Mouse (Mus musculus): ENCODE results near the gene Mast4.

The Mast4 gene

DNA sequence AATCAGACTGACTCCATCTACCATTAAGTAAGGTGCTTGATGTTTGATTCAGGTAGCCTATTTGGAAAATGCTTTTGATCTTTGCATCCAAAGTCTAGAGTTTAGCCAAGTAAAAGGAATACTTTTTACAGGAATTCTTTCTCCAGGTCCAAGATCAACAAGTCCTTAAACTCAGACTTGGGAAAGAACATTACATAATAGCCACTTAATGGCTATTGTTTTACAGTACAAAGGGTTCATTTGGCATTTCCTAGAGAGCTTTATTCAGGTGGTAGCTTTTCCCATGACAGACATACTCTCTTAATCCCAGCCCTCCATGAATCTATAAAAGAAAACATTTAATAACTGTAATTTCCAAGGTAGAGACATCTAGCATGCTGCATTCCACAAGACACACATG lies 438.0 kb downstream of the Mast4 start:
- DNase-seq (ENCODE audit: low read depth, low spot score): no peak

DNA sequence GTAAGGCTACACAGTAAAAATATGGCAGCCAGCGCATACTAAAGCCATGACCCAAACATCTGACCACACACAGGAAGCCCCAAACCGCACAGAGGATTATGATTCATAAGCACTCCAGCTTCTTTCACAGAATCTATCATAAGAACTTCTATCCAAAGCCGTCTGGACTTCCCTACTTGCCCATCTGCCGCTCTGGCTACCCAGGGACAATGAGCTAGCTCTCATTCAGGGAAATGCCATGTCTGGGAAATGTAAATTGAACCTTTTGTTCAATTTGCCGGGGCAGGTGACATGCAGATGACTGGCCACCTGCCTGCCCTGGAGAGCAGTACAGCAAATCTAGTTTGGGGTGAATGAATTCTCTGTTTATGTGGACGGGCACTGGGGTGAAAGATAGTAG lies 438.4 kb downstream of the Mast4 start:
- no peak for DNase-seq (ENCODE audit: low read depth, low spot score)

DNA sequence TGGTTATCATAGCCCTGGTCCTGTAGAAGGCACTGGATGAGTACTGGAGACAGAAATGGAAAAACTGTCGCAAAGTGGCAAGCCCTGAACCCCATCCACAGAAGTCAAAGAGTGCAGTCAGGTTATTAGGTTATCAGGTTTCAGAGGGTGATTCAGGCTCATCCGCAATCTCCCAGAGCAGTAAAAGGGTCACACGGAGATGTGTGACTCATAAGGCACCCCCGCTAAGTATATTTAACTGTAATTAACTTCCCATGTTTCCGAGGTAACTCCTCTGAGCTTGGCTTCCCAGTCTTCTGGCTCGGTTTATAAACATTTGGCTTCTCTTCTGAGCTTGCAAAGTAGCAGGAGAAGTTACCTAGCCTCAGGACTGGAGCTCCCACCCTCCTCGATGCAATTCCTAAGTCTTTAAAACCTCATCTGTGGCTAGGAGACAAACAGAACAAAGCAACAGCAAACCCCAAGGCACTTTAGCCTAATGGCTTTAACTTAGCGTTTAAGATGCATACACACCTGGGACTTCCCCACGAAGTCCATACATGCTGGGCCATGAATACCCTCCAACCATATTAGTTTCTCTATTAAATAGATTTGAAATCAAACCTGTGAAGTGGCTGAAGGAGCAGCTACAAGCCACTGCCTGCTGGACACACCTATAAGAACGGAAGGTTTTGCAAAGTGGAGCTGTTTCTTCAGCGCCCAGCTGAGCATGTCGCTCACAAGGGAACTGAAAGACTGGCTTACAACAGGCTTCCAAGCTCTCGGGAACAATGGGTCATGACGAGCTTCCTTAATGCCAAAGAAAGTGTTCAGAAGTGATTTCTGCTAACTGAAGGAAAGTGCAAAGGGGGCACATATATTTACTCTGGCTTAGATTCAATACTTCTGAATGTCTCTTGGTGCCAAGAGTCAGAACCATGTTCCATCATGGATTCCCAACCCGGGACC lies 439.7 kb downstream of the Mast4 start:
- no peak for DNase-seq (ENCODE audit: low read depth, low spot score)

DNA sequence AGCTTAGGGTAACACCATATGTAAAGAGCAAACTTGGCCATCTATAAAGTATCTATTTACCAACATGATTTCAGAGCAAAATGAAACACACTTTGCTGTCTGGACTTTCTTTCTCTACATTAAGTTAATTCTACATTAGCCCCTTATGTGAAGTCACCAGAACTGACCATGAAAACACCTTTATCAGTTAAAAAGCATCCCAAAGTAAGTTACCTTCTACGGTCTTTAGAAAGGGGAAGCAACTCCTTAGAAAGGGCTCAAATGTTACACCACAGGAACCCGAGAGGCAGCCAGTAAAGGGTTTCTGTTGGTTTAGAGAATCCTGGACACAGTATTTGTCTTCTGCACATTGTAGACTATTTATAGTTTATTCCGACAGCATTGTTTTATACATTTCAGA lies 441.5 kb downstream of the Mast4 start:
- no peak for DNase-seq (ENCODE audit: low read depth, low spot score)

DNA sequence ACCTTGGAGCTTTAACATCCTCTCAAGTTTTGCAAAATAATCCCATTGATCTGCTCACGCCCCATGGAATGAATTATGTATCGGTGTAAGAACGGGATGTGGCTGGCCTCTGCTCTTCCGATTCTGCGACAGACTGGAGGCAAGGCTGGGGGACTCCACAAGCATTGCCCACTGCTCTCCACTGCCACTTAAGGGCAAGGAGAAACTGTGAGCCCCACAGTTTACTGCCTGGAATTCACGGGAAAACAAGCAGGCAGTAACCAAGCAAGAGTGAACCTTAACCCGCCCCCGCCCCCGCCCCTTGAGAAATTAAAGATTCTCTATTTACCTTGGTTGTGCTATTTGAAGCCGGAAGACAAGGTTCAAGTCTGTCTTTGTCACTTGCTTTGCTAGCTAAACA lies 444.3 kb downstream of the Mast4 start:
- DNase-seq (ENCODE audit: low read depth, low spot score): no peak

DNA sequence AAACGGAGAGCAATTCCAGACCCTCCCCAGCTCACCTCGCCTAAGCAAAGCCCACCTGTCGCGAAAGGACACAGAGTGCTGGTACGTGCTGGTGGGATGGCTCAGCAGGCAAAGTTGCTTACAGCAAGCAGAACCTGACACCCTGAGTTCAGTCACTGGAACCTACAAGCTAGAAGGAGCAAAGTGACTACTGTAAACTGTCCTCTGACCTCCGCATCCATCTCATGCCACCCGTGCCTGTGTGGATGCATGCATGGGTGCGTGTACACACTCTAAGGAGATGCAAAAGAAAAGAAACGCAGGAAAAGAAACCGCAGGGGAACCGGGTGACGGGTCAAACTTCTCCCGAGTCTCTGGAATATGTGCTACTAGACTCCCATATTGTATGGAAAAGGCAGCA lies 444.8 kb downstream of the Mast4 start:
- DNase-seq (ENCODE audit: low read depth, low spot score): no peak

DNA sequence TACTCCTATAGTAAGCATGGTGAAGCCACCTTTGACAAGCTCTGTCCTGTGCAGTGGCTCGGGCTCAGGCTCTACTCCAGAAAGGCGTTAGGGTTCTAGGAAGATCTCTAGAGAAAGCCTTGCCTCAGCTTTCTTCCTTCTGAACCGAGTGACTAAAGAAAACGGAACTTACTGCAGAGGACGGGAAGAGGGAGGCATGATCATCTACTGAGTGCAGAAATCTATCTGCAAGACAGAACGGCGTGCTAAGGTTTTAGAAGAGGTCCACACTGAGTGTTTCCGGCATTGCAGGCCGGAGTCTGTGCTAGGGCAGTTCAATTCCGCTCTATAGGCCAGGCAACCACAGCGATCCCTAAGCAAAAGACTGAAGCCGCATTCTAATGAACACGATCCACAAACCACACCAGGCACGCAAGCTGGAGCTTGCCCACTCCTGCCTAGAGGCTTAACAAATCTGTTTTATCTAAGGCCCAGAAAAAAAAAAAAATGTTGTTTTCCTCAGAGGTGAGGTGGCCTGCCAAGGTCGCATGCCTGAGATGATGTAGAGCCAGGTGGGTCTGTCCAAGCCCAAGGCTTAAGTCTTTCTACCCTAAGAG lies 445.3 kb downstream of the Mast4 start:
- DNase-seq (ENCODE audit: low read depth, low spot score): no peak

DNA sequence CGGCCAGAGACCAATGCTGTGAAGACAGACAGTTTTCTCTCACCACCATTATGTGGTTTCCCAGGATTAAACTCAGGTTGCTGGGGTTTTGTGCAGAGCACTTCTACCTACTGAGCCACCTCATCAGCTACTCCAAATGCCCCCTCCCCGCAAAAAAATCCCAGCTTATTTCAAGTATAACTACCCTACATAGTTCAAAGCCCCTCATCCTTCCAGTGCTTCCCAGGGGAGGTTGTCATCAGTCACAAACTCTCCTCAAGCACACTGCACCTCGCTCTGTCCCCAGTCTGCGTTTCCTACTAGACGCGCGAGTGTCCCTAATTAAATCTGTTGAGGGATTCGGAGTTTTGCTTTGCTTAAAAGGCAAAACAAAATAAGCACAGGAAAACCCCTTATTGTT lies 446.1 kb downstream of the Mast4 start:
- DNase-seq (ENCODE audit: low read depth, low spot score): no peak

DNA sequence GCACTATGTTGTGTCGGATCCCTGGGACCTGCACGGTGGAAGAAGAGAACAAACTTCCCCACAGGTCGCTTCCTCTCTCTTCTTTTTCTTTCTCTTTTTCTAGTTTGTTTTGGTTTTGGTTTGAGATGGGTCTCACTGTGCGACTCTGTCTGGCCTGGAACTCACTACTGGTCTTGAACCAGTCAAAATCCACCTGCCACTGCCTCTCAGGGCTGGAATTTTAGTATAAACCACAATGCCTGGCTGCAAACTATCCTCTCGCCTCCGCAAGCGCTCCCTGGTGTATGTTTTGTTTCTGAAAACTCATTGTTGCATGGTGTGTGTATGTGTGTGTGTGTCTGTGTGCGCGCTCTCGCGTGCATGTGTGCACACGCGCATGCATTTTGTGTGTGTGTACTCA lies 446.8 kb downstream of the Mast4 start:
- no peak for DNase-seq (ENCODE audit: low read depth, low spot score)

DNA sequence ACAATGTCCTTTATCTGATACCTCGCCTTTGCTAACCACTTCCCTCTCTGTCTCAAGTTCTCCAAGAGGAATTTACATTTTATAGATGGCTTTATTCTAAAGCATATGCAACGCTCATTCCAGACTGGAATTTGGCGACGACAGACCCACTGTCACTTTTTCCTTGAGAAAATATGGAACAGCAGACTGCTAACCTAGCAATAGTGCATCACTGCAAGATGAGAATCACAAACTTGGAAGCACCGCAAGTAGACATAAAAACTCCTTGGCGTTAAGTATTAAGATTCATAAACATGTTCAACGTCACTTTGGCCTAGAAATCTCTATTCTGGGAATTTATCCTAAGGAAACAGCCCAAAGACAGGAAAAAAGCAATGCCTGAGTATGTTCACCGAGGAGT lies 447.5 kb downstream of the Mast4 start:
- no peak for DNase-seq (ENCODE audit: low read depth, low spot score)

DNA sequence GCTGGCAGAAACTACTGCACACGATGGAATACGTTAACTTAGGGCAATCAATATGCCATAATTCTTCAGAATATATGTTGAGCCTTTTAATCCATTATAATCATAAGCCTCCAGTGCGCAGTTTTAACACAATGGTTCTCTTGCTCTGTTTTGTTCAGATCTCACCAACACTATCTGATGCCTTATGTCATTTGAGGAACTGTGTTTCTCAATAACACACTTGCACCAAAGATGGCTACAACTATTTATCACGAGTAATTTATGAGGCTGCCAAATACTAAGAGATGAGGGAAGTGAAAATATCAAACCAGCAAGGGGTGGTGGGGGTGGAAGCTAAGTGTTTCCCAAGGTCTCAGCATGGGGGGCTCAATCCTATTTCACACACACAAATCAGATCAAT lies 448.1 kb downstream of the Mast4 start:
- no peak for DNase-seq (ENCODE audit: low read depth, low spot score)

DNA sequence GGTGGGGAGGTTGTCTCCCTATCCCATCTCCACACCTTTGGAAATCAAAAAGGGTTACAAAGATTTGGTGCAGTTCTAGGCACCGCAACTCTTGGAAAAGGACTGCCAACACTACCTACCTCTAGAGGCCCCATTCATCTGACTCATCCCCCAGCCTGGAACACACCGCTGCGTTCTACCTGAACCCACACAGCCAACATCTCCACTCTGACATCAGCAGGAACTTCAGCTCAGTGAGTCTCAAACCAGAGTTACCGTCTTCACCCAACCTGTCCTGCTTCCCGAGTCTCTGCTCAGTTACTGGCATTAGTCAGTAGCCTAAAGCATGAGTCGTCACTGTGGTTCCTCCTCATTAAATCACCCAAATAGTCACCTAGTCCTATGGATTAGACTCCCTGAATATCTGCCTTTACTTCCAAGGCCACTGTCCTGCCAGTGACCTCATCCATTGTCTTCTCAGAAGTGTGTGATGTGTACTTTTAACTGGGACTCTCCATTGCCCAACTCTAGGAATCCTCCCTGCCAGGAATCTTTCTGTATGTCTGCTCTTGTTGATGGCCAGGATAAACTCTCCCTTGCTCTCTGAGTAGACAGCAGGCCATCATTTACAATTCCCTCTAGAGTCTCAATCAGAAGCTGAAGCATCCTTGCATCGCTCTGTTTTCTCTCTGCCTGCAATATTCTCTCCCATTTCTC lies 453.8 kb downstream of the Mast4 start:
- DNase-seq (ENCODE audit: low read depth, low spot score): no peak

DNA sequence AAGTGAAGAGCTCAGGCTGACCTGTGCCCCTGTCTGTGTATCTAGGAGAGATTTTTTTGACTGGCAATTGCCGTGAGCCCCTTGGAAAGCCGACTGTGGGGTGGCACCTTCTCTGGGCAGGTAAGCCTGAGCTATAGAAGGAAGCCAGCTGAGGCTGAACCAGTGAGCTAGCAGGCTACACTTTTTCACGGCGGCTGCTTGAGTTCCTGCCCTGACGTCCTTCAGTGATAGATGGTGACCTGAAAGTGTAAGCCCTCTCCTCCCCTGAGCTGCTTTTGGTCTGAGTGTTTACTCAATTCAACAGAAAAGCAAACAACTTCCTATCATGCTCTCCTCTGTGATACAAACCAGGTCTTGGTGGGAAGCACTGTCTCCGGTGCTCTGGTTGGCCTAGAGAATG lies 455.7 kb downstream of the Mast4 start:
- no peak for DNase-seq (ENCODE audit: low read depth, low spot score)

DNA sequence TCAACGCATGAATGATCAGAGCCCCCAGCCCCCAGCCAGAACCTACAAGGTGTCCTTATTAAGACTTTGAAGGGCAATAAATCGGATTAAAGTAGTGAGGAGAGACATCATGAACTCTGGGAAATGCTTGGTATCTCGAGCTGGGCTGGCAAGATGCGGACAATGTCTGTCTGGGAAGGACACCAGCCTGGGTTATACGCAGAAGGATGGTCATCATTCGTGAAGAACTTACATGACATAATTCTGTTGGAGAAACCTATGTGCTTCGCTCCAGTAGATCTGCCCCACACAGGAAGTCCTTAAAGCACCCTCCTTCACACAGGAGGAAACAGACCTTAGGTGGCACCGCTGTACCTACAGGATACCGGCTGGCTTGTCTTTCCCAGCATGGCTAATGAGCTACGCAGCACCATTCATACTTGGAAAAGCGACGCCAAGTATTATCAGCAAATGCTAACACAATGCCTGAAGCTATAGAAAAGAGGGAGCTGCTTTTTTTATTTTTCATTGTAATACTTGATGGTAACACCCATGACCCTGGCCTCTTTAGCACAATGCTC lies 456.5 kb downstream of the Mast4 start:
- DNase-seq (ENCODE audit: low read depth, low spot score): no peak

DNA sequence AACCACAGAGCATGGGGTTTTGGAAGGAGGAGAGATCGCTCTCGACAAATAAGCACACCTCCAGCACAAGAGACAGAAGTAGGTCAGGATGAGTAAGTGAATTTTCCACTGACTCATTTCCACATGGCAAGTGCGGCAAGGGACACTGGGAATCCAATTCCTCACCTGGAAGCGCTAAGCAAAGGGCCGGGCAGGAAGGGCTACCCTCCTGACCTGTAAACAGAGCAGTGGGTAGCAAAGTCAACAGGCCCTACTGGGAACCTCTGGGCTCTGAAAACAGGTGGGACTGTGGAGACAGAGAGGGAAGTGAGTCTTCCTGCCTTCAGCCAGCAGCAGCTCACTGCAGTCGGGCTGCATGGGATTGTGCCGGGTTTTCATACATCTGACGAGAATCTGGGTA lies 457.1 kb downstream of the Mast4 start:
- no peak for DNase-seq (ENCODE audit: low read depth, low spot score)

DNA sequence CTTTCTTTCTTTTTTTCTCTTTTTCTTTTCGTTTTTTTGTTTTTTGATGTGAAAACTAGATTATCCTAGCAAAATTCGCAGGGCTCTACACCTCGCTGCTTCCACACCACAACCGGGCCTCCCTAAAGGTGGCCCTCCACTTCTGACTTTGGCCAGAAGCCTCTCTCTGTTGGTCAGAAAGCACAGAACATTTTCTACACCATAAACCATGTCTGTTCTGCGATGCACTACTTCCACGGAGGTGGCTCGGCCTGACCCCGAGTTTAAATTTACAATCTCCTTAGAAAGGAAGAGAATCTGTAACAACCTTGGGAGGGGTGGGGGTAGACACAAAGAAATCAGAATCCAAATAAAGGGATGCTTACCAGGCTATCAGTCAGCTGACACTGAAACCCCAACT lies 458.8 kb downstream of the Mast4 start:
- no peak for DNase-seq (ENCODE audit: low read depth, low spot score)

DNA sequence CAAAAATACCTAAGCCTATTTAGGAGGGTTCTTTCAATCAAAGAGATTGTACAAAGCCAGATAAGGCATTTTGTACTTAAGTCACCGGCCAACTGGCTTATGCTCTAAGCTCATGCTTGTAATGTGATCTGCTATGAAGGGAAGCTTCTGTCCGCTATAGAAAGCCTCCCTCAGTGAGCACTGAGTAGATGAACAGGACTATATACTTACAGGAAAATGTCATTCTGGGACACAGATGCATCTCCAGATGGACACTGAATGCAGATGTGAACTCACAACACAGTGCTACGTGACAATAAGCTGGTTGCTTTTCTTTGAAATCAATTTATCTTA lies 459.2 kb downstream of the Mast4 start:
- no peak for DNase-seq (ENCODE audit: low read depth, low spot score)

DNA sequence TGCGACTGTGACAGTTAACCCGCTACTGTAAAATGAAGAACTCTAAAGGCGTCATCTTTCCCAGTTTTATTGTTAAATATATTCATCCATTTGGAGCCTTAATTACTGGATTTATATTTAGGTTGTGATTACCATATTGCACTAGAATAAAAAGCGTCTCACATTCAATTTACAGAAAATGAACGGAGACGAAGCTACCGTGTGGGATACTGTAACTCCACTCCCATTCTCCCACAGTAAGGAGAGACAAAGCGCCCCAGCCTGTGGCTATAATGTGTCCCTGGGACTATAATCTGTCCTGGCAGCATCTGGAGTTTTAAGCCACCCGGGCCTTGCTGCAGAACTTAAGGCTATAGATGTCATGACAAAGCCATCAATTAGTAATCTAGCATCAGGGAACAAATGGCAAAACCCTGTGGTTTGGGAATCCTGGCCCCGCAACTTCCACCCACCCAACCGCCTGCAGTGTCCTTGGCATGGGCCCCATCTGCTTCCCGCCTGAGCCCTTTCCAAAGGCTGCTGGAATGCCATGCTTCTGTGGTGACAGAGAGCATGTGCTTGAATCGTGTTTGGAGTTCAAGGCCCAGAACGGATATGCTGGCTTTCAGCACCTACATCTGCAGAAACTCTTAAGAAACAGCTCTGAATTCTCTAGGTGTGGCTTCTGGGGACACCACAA lies 459.7 kb downstream of the Mast4 start:
- peak; percentile 26 for DNase-seq (ENCODE audit: low read depth, low spot score)

DNA sequence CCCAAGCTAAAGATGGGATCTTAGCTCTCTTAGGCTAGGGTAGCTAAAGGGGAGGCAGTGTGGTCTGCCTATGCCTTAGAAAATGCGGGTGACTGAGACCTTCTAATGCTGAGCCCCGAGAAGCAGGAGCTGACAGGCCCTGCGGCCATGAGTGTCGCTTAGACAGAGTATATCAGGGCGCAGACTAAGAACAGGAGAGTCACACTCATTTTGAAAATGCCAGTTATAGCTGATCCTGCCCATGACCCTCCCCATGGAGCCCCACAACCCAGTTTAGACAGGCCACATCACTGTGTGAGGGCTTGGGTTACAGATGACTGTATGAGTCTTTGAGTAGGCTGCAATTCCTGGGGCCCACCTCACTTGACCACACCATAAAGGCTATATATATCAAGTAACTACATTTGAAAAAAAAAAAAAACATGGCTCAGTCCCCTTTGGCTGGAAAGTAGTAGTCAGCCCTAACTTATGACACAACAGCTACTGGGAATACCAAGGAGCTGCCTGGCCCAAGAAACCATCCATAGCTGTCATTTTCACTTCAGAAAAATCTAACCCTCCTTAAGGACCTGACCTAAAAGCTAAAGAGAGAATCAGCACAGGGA lies 460.8 kb downstream of the Mast4 start:
- DNase-seq (ENCODE audit: low read depth, low spot score): no peak

DNA sequence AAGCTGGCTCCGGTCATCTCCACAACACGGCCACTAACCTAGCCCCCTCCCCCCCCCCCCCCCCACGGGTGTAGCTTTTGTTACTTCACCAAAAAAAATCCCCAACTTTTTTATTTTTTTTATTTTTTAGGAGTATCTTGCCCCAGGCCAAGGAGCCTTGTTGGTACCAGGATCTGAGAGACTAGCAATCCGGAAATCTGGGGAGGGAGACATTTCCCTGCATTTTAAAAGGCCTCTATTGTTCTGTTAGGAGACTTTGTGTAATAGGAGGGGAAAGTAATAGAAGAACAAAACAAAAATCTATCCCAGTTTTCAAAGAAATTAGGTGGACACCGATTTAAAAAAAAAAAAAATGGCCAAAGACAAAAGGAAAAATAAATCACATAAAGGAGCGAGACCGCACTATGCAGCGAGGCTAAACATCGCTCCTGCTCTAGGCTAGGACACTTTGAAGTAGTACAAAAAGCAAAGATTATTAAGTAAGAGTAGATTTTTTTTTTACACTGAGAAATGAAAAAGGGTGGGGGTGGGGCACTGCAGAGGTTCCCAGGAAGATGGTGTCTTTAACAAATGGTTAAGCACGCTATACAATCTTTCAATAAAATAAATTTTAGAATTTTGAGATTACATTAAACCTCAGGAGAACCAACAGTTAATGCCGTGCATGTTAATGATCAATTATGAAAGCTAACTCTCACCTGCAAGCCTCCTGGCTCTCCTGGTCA lies 462.8 kb downstream of the Mast4 start:
- no peak for DNase-seq (ENCODE audit: low read depth, low spot score)

DNA sequence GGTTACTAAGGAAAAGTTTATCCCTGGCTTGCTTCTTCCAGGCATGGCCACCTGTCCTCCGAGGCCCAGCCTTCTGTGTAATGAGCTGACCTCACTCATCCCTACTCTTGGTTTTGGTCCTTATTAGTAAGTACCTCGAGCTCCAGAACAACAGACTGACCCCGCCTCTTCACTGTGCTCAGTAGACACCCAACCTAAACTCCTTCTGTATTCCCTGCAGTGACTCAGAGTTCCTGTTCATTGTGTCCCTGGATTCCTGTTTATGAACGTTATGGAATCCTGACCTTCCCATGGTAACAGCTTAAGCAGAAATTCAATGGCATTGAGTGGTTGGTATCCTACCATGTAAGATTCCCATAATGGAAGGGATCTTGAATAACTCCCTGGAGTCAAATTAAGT lies 464.8 kb downstream of the Mast4 start:
- no peak for DNase-seq (ENCODE audit: low read depth, low spot score)
